Mouse (Mus musculus): ENCODE measurements around the gene Usp30. TPM values are rescaled to one million over a fixed set of nuclear protein-coding genes. Genes with fewer than 3 reads are reported as not detected.

The Usp30 gene
- polyA plus RNA-seq, 1 experiment from 2014 or later = 9.9 TPM

GRCm38 (mm10) chr5:114135516-114135915 lies 70.3 kb downstream of the Usp30 start:
- no peak overlapping the region for H3K4me3 ChIP-seq
- 85% methylated on average over 10 of the region's 10 CpGs for WGBS
- peaks cover 63% of the 10 kb centered on the region for H3K4me1 ChIP-seq
- peaks cover 58% of the 10 kb centered on the region for H3K36me3 ChIP-seq
- no peaks in the 10 kb centered on the region for H3K27me3 ChIP-seq (ENCODE audit: insufficient read depth, poor library complexity, severe bottlenecking)
- H3K27ac ChIP-seq = no peak overlapping the region
- DNase-seq (ENCODE audit: low spot score) = no peak
- no peaks in the 10 kb centered on the region for H3K9me3 ChIP-seq

- peaks cover 46% of the 10 kb centered on the region for H3K4me1 ChIP-seq
Observed at GRCm38 (mm10) chr5:114137481-114138276, 72.4 kb downstream of the Usp30 start.

GRCm38 (mm10) chr5:114138277-114139164 lies 73.3 kb downstream of the Usp30 start:
- Histone ChIP-seq H3K36me3 (peaks cover 58% of the 10 kb centered on the region), H3K27me3 (ENCODE audit: insufficient read depth, poor library complexity, severe bottlenecking) (no peaks in the 10 kb centered on the region), H3K4me1 (peaks cover 47% of the 10 kb centered on the region), H3K4me3 (no peak overlapping the region), H3K27ac (peak overlapping the region; percentile 53; the same call in 1 of the 2 replicates), H3K9me3 (no peaks in the 10 kb centered on the region)
- DNase-seq (ENCODE audit: low spot score) = no peak
- WGBS = 79% methylated on average over 21 of the region's 21 CpGs

More at GRCm38 (mm10) chr5:114137481-114138276, 72.4 kb downstream of the Usp30 start:
- Histone ChIP-seq H3K4me3 (no peak overlapping the region), H3K36me3 (peaks cover 58% of the 10 kb centered on the region), H3K9me3 (no peaks in the 10 kb centered on the region), H3K27ac (no peak overlapping the region), H3K27me3 (ENCODE audit: insufficient read depth, poor library complexity, severe bottlenecking) (no peaks in the 10 kb centered on the region)
- WGBS = 85% methylated on average over 15 of the region's 15 CpGs
- no peak for DNase-seq (ENCODE audit: low spot score)

- no peak overlapping the region for H3K4me3 ChIP-seq
- H3K36me3 ChIP-seq = peaks cover 58% of the 10 kb centered on the region
- no peaks in the 10 kb centered on the region for H3K27me3 ChIP-seq (ENCODE audit: insufficient read depth, poor library complexity, severe bottlenecking)
- peak overlapping the region; percentile 53 for H3K27ac ChIP-seq
- no peak for DNase-seq (ENCODE audit: low spot score)
- peaks cover 47% of the 10 kb centered on the region for H3K4me1 ChIP-seq
- no peaks in the 10 kb centered on the region for H3K9me3 ChIP-seq
- 55% methylated on average over 9 of the region's 9 CpGs for WGBS
Observed at GRCm38 (mm10) chr5:114139175-114139574, 73.9 kb downstream of the Usp30 start.

GRCm38 (mm10) chr5:114146028-114146888 lies 81.0 kb downstream of the Usp30 start, which contains the start of gene Acacb:
Gene Acacb (plus strand): TSS chr5:114146535.
- Histone ChIP-seq H3K4me1 (peaks cover 48% of the 10 kb centered on the region), H3K27ac (peak within 1 kb of the TSS; percentile 90), H3K36me3 (0 out of 2 replicates have a peak, but pooled peaks cover 2% of the 10 kb centered on the region), H3K27me3 (ENCODE audit: insufficient read depth, poor library complexity, severe bottlenecking) (no peaks in the 10 kb centered on the region), H3K4me3 (peak within 1 kb of the TSS; percentile 49), H3K9me3 (no peaks in the 10 kb centered on the region)
- peak; percentile 82 for DNase-seq (ENCODE audit: low spot score)
- WGBS = 19% methylated on average over 19 of the region's 19 CpGs

GRCm38 (mm10) chr5:114147043-114147972 lies 82.0 kb downstream of the Usp30 start:
- 65% methylated on average over 14 of the region's 14 CpGs for WGBS
- H3K4me1 ChIP-seq = peaks cover 59% of the 10 kb centered on the region
- H3K27me3 ChIP-seq (ENCODE audit: insufficient read depth, poor library complexity, severe bottlenecking) = no peaks in the 10 kb centered on the region
- no peaks in the 10 kb centered on the region for H3K9me3 ChIP-seq
- 0 out of 2 replicates have a peak, but pooled peaks cover 2% of the 10 kb centered on the region for H3K36me3 ChIP-seq
- H3K4me3 ChIP-seq = peak overlapping the region; percentile 49
- H3K27ac ChIP-seq = peak overlapping the region; percentile 90
- DNase-seq (ENCODE audit: low spot score) = no peak

GRCm38 (mm10) chr5:114152359-114153092 lies 87.3 kb downstream of the Usp30 start:
- H3K27ac ChIP-seq = peak overlapping the region; percentile 47; the same call in 1 of the 2 replicates
- no peak for DNase-seq (ENCODE audit: low spot score)
- H3K9me3 ChIP-seq = no peaks in the 10 kb centered on the region
- no peaks in the 10 kb centered on the region for H3K27me3 ChIP-seq (ENCODE audit: insufficient read depth, poor library complexity, severe bottlenecking)
- no peak overlapping the region for H3K4me3 ChIP-seq
- 84% methylated on average over 12 of the region's 12 CpGs for WGBS
- H3K4me1 ChIP-seq = peaks cover 50% of the 10 kb centered on the region
- H3K36me3 ChIP-seq = 0 out of 2 replicates have a peak, but pooled peaks cover 2% of the 10 kb centered on the region

GRCm38 (mm10) chr5:114153490-114153889 lies 88.2 kb downstream of the Usp30 start:
- DNase-seq (ENCODE audit: low spot score) = no peak
- no peak overlapping the region for H3K27ac ChIP-seq
- WGBS = 6% methylated on average over 12 of the region's 12 CpGs
- H3K4me1 ChIP-seq = peaks cover 46% of the 10 kb centered on the region
- no peaks in the 10 kb centered on the region for H3K9me3 ChIP-seq
- H3K27me3 ChIP-seq (ENCODE audit: insufficient read depth, poor library complexity, severe bottlenecking) = no peaks in the 10 kb centered on the region
- H3K4me3 ChIP-seq = peak overlapping the region; percentile 50
- H3K36me3 ChIP-seq = 0 out of 2 replicates have a peak, but pooled peaks cover 2% of the 10 kb centered on the region

GRCm38 (mm10) chr5:114154765-114155164 lies 89.5 kb downstream of the Usp30 start:
- no peak for DNase-seq (ENCODE audit: low spot score)
- 0 out of 2 replicates have a peak, but pooled peaks cover 2% of the 10 kb centered on the region for H3K36me3 ChIP-seq
- 71% methylated on average over 5 of the region's 5 CpGs for WGBS
- H3K4me1 ChIP-seq = peaks cover 46% of the 10 kb centered on the region
- no peaks in the 10 kb centered on the region for H3K9me3 ChIP-seq
- no peaks in the 10 kb centered on the region for H3K27me3 ChIP-seq (ENCODE audit: insufficient read depth, poor library complexity, severe bottlenecking)
- no peak overlapping the region for H3K4me3 ChIP-seq
- H3K27ac ChIP-seq = no peak overlapping the region

GRCm38 (mm10) chr5:114155168-114155933 lies 90.1 kb downstream of the Usp30 start:
- H3K27me3 ChIP-seq (ENCODE audit: insufficient read depth, poor library complexity, severe bottlenecking) = no peaks in the 10 kb centered on the region
- no peak for DNase-seq (ENCODE audit: low spot score)
- WGBS = 53% methylated on average over 9 of the region's 9 CpGs
- 0 out of 2 replicates have a peak, but pooled peaks cover 2% of the 10 kb centered on the region for H3K36me3 ChIP-seq
- peaks cover 46% of the 10 kb centered on the region for H3K4me1 ChIP-seq
- H3K9me3 ChIP-seq = no peaks in the 10 kb centered on the region
- no peak overlapping the region for H3K27ac ChIP-seq
- no peak overlapping the region for H3K4me3 ChIP-seq

Measured in heart, embryonic 10.5 days (tissue).